Mouse (Mus musculus): Measurements from ENCODE around the gene Lrp10. TPM values are rescaled to one million over a fixed set of nuclear protein-coding genes. Genes with fewer than 3 reads are reported as not detected.

The Lrp10 gene
- polyA plus RNA-seq (2012; rRNA removed): 17.4 and 22.5 TPM in 2 replicates

GRCm38 (mm10) chr14:54463959-54464292 is at the start of gene Lrp10:
Gene Lrp10, plus strand, starts transcription at chr14:54464137.

GRCm38 (mm10) chr14:54417623-54418081 is 46.3 kb upstream of the Lrp10 start, which contains the start of gene Slc7a7:
Gene Slc7a7, minus strand, starts transcription at chr14:54417780.

GRCm38 (mm10) chr14:54426689-54427398 is 37.1 kb upstream of the Lrp10 start, which contains the start of gene Mrpl52:
Gene Mrpl52, plus strand, starts transcription at chr14:54426909.

GRCm38 (mm10) chr14:54431334-54432077 is 32.4 kb upstream of the Lrp10 start, which contains the start of gene Mmp14:
Gene Mmp14, plus strand, starts transcription at chr14:54431612.

GRCm38 (mm10) chr14:54475941-54476844 is 12.3 kb downstream of the Lrp10 start, which contains the start of gene Rem2:
Gene Rem2, plus strand, starts transcription at chr14:54476100.

Other genes with a start within 250 kb of the Lrp10 start
- gene Dad1, start 210.0 kb upstream of the Lrp10 start, polyA plus RNA-seq (2012; rRNA removed): 135 and 151 TPM in 2 replicates
- gene Abhd4, start 209.9 kb upstream of the Lrp10 start, polyA plus RNA-seq (2012; rRNA removed): 11.8 and 21.6 TPM in 2 replicates
- gene Olfr49, start 179.2 kb upstream of the Lrp10 start, polyA plus RNA-seq (2012; rRNA removed): not detected in 2 replicates
- gene Oxa1l, start 103.3 kb upstream of the Lrp10 start, polyA plus RNA-seq (2012; rRNA removed): 45.3 and 69.9 TPM in 2 replicates
- gene Slc7a7, start 46.4 kb upstream of the Lrp10 start, polyA plus RNA-seq (2012; rRNA removed): 3.5 and 5.9 TPM in 2 replicates
- gene Mrpl52, start 37.2 kb upstream of the Lrp10 start, polyA plus RNA-seq (2012; rRNA removed): 210 and 357 TPM in 2 replicates
- 85.8 and 130 TPM in 2 replicates for gene Mmp14, start 32.5 kb upstream of the Lrp10 start, polyA plus RNA-seq (2012; rRNA removed)
- gene Rem2, start 12.0 kb downstream of the Lrp10 start, polyA plus RNA-seq (2012; rRNA removed): 12.4 and 13.4 TPM in 2 replicates
- 95.6 and 97.4 TPM in 2 replicates for gene Prmt5, start 53.4 kb downstream of the Lrp10 start, polyA plus RNA-seq (2012; rRNA removed)
- gene Haus4, start 90.5 kb downstream of the Lrp10 start, polyA plus RNA-seq (2012; rRNA removed): 31.8 and 35.7 TPM in 2 replicates
- 40.6 and 48.1 TPM in 2 replicates for gene Ajuba, start 113.4 kb downstream of the Lrp10 start, polyA plus RNA-seq (2012; rRNA removed)
- 11.1 and 13.7 TPM in 2 replicates for gene 4931414P19Rik, start 141.9 kb downstream of the Lrp10 start, polyA plus RNA-seq (2012; rRNA removed)
- 240 and 312 TPM in 2 replicates for gene Psmb5, start 153.9 kb downstream of the Lrp10 start, polyA plus RNA-seq (2012; rRNA removed)
- gene Psmb11, start 157.3 kb downstream of the Lrp10 start, polyA plus RNA-seq (2012; rRNA removed): 0.10 and 0.24 TPM in 2 replicates
- not detected in 2 replicates for gene Gm17606, start 176.8 kb downstream of the Lrp10 start, polyA plus RNA-seq (2012; rRNA removed)
- 45.1 and 50.9 TPM in 2 replicates for gene Cdh24, start 177.2 kb downstream of the Lrp10 start, polyA plus RNA-seq (2012; rRNA removed)
- 77.0 and 90.6 TPM in 2 replicates for gene 1700123O20Rik, start 222.1 kb downstream of the Lrp10 start, polyA plus RNA-seq (2012; rRNA removed)
- gene Acin1, start 222.8 kb downstream of the Lrp10 start, polyA plus RNA-seq (2012; rRNA removed): 400 and 680 TPM in 2 replicates
- gene Gm29776, start 234.7 kb downstream of the Lrp10 start, polyA plus RNA-seq (2012; rRNA removed): 0.02 TPM in 1 of 2 replicates, not detected in the other
- gene Cebpe, start 248.0 kb downstream of the Lrp10 start, polyA plus RNA-seq (2012; rRNA removed): 0.20 and 0.64 TPM in 2 replicates